Mouse (Mus musculus) Patski (cell line): ENCODE measurements around the gene Yjefn3. TPM values are rescaled to one million over a fixed set of nuclear protein-coding genes. Genes with fewer than 3 reads are reported as not detected.

Experiments
- ATAC-seq: fragments of 100-300 bp; one replicate; pipeline ENCODE4 v1.8.0; 2021
- CTCF ChIA-PET: fragments of 350-600 bp; sonication (Branson Sonifier 250); formaldehyde crosslinking; loops from one replicate; lab custom pipeline; 2022; ENCODE audit warnings: inconsistent platforms; lab: Charles Lee
- POLR2A ChIA-PET: fragments of 350-600 bp; sonication (Branson Sonifier 250); formaldehyde crosslinking; loops from one replicate; lab custom pipeline; 2022; ENCODE audit warnings: antibody characterized with exemption, inconsistent platforms; lab: Charles Lee
- DNase-seq: peaks from one replicate; pipeline ENCODE4 v3.0.0-alpha.2; 2011; ENCODE audit warnings: low read depth, low spot score
- H3K27me3 ChIP-seq: fragments of 371-371 bp; one replicate; pipeline ENCODE4 v1.5.1; 2021
- CTCF ChIP-seq: fragments of 100-300 bp; IDR thresholded peaks from one replicate; pipeline ENCODE4 v1.5.1; 2021
- in situ Hi-C: fragments of 300-500 bp; cut with MboI; formaldehyde crosslinking; loops from 3 replicates; pipeline ENCODE4 v1.11.1; 2018; ENCODE audit warnings: low pct_unique_long_range_greater_than_20kb, mixed read lengths
- polyA plus RNA-seq: library from polyadenylated mRNA; unstranded; gene quantifications from one replicate; pipeline ENCODE4 v1.2.3, GENCODE M21; 2021

Yjefn3 gene
- polyA plus RNA-seq, 1 experiment from 2014 or later = 5.3 TPM

DNA sequence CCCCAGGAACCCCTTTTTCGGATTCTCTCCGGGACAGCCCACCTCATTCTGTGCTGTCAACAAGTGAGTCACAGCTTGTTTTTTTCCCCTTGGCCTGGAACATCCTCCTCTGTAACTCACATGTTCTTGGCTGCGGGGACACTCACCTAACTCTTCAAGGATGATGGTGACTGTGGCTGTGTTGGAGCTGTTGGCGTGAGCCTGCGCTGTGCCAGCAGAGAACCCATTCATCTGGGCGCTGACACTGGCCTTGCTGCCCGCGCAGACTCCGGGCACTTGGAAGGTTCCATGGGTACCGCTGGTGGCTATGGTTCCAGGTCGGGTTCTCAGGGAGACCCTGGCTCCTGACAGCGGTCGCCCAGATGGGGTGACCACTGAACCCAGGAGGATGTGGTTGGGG lies 18.4 kb downstream of the Yjefn3 start:
- TF ChIP-seq CTCF = no peak
- POLR2A ChIA-PET = no interaction called here
- DNase-seq (no peak), ATAC-seq (no peak)
- in situ Hi-C loops = loop anchor here (25.0 kb wide), 1 partner anchor 547 kb away; no protein-coding TSS in a partner anchor
- CTCF ChIA-PET = interaction anchor here (0.7 kb wide), 1 partner anchor 58 kb away, joined by 3 read pairs; no protein-coding TSS in a partner anchor
- peaks cover 3% of the 10 kb centered on the region for H3K27me3 ChIP-seq

DNA sequence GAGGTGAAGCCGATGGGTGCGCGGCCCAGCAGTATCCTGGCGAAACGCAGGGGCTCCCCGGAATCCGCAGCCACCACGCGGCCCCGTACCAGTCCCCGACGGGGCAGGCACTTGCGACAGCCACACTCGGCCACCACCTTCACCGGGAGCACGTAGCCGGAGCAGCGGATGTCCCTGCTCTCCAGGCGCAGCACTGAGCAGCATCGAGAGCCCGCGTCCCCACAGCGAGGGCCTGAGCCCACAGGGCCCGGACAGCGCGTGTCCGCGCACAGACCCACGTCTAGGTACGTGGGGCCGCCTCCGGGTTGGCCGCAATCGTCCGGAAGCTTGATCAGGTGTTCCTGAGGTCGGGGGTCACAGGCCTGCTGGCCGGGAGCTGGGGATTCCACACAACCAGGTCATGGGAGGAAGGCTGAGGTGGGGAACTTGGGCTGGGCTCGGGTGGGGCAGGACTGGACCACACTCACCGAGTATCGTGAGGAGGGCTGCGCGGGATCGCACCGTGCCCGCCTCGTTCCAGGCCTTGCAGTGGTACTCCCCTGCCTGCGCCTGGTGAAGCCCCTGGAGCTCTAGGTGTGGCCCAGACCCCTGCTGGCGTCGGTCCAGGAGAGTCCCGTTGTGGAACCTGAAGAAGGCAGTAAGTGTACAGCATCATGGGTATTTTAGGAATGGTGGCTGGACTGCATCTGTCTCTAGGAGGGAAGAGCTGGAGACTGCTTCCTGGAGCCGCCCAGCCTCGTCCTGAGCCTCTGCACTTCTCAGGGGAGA lies 19.5 kb downstream of the Yjefn3 start:
- in situ Hi-C loops = loop anchor here (25.0 kb wide), 1 partner anchor 546 kb away; no protein-coding TSS in a partner anchor
- POLR2A ChIA-PET = no interaction called here
- peaks cover 3% of the 10 kb centered on the region for H3K27me3 ChIP-seq
- no peak for ATAC-seq
- no peak for DNase-seq
- no peak for TF ChIP-seq CTCF
- CTCF ChIA-PET = no interaction called here

DNA sequence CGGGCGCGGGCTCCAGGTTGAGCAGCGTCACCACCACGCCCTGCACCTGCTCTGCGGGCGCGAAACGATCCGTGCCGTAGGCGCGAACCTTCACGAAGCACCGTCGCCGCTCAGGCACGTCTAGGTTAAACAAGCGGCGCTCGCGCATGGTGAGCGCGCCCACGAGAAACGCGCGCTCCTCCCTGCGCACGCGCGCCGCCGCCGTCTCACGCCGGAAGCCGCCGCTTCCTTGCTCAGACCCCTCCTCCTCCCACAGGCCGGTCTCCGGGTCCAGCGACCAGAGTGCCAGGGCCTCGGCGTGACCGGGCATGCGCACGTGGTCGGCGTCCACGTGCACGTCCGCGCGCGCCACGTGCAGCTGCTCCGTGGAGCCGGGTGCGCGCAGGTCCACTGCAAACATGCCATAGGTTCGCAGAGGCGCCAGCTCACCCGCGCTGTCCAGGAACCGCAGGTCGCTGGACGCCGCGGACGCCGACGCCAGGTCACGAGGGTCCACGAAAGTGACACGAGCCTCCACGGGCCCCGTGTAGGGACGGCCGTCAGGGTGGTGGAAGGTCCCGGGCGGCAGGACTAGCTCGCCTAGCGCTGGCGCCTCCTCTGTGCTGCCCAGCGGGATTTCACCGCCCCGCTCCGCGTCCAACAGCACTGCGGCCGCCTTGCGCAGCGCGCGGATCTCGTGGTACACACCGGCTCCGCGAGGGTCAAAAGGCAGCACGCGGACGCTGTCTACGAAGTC lies 20.3 kb downstream of the Yjefn3 start:
- in situ Hi-C loops = loop anchor here (25.0 kb wide), 1 partner anchor 545 kb away; no protein-coding TSS in a partner anchor
- POLR2A ChIA-PET = no interaction called here
- peaks cover 3% of the 10 kb centered on the region for H3K27me3 ChIP-seq

DNA sequence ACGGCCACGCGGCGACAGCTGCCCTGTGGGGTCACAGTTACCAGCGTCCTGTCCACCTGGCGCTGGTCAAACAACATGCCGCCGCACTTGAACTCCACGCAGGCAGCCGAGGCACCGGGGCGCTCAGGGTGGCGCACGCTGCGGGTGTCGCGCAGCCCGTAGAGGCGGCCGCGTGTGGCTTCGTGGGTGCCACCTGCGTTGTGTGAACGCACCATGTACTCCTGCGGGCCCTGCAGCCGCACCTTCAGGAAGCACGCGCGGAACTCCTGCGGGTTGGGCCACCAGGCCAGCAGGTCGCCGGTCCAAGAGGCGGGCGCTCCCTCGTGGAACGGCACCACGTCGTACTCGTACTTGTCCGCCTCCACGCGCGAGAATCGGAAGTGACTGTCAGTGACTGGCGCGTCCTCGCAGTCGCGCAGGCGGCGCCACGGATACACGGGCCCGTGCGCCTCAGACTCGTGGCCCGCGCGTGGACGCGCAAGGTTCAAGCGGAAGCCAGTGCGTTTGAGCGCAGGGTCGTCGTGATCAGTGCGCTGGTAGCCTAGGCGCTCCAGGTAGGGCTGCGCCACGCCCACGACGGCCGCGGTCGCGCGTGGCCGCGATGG lies 21.1 kb downstream of the Yjefn3 start:
- DNase-seq (no peak), ATAC-seq (no peak)
- H3K27me3 ChIP-seq = peaks cover 3% of the 10 kb centered on the region
- ChIA-PET CTCF (no interaction called here), POLR2A (no interaction called here)
- no peak for TF ChIP-seq CTCF
- in situ Hi-C loops = loop anchor here (25.0 kb wide), 1 partner anchor 544 kb away; no protein-coding TSS in a partner anchor

More for the DNA sequence above, 20.3 kb downstream of the Yjefn3 start:
- ATAC-seq (no peak), DNase-seq (no peak)
- CTCF ChIA-PET = no interaction called here
- TF ChIP-seq CTCF = no peak

DNA sequence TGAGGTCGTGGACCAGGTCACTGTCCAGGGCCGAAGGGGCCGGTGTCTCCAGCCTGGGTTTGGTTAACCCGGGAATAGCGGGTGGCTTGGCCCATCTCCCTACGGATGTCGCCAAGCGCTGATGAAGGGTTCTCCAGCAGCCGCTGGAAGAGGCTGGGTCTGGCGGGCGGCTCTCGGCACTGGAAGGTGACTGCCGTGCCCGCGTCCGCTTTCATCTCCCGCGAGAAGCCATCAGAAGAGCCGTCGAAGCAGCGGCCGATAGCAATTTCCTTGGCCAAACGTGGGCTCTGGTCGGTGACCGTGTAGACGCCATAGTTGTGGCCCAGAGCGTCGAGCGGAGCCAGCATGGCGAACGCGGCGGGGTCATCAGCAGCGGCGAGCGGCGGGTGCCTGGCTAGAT lies 21.7 kb downstream of the Yjefn3 start:
- H3K27me3 ChIP-seq = peaks cover 1% of the 10 kb centered on the region
- no peak for DNase-seq
- no peak for TF ChIP-seq CTCF
- ChIA-PET CTCF (no interaction called here), POLR2A (no interaction called here)
- in situ Hi-C loops = loop anchor here (25.0 kb wide), 1 partner anchor 544 kb away; no protein-coding TSS in a partner anchor
- ATAC-seq = no peak

DNA sequence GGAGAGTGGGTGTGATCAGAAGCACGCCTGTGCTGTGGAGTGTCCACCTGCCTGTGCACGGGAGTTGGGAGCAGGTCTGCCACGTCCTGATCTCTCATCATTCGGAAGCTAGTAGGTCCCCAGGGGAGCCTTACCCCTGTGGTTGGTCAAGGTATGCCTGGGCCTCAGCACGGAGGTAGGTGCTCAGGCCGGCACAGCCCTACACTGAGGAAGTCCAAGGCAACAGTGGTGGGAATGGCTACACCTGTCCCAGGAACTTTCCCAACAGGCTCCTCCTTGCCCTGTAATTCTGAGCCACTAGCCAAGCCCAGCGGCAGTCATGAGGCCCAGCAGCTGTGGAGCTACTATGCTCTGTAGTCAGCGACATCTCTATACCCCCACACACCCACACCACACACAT lies 22.8 kb downstream of the Yjefn3 start:
- POLR2A ChIA-PET = interaction anchor here (1.1 kb wide), 1 partner anchor 14 kb away, joined by 3 read pairs; no protein-coding TSS in a partner anchor
- in situ Hi-C loops = loop anchor here (25.0 kb wide), 1 partner anchor 542 kb away; no protein-coding TSS in a partner anchor
- no peak for TF ChIP-seq CTCF
- no peak for DNase-seq
- H3K27me3 ChIP-seq = no peaks in the 10 kb centered on the region
- CTCF ChIA-PET = no interaction called here
- no peak for ATAC-seq

DNA sequence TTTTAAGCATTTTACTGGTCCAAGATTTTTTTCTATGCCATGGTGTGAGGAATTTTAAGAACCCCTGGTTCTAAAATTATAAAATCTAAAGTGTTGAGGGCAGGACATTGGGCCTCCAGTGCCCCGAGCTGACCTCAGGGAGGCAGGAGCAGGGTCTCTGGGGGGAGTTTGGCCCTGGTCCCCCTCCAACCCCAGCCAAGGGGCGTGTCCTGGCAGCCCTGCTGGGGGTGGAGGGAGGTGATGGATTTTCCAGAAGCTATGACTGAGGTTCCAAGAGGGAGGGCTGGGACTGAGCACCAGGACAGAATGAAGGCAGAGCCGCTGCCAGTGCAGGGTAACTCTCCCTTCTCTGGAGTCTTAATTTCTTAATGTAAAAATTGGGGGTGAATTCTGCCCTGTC lies 24.5 kb downstream of the Yjefn3 start:
- no peaks in the 10 kb centered on the region for H3K27me3 ChIP-seq
- in situ Hi-C loops = loop anchor here (25.0 kb wide), 1 partner anchor 541 kb away; no protein-coding TSS in a partner anchor

DNA sequence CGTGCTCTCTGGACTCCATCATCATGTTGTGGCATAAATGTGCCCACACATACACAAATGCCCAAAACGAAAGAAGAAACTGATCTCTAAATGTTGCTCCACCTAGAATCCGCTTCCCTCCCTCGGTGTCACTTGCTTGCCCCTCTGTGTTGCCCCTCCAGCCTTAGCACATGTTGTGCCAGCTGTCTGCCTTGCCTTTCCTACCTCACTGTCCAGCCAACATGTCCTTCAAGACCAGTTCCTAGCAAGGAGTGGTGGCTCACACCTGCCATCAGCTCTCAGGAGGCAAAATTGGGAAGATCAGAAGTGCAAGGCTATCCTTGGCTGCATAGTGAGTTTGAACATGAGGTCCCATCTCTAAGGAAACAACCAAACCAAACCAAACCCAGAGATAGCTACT lies 25.1 kb downstream of the Yjefn3 start:
- POLR2A ChIA-PET = no interaction called here
- no peaks in the 10 kb centered on the region for H3K27me3 ChIP-seq
- no peak for TF ChIP-seq CTCF
- ATAC-seq (no peak), DNase-seq (no peak)
- CTCF ChIA-PET = no interaction called here
- in situ Hi-C loops = loop anchor here (25.0 kb wide), 1 partner anchor 540 kb away; no protein-coding TSS in a partner anchor

More for the DNA sequence above, 24.5 kb downstream of the Yjefn3 start:
- ChIA-PET POLR2A (no interaction called here), CTCF (no interaction called here)
- ATAC-seq (no peak), DNase-seq (no peak)
- TF ChIP-seq CTCF = no peak

DNA sequence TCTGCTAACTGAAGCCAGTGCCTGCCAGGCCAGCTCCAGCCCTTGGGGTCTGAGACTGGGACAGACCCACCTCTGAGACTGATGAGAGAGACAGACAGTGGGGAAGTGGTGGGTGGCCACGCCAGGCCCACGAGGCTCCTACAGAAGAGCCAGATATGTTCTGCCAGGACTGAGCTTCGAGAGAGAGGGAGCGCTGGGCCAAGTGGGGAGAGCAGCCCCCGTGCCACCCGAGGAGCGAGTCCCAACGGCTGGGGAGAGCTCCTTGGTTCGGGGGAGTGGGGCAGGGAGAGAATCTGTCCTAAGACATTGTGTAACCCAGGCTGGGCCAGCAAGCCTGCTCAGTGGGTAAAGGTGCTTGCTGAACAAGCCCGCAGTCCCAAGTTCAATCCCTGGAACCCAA lies 25.5 kb downstream of the Yjefn3 start:
- POLR2A ChIA-PET = no interaction called here
- no peak for DNase-seq
- no peak for ATAC-seq
- no peak for TF ChIP-seq CTCF
- CTCF ChIA-PET = no interaction called here
- in situ Hi-C loops = loop anchor here (25.0 kb wide), 1 partner anchor 540 kb away; no protein-coding TSS in a partner anchor
- no peaks in the 10 kb centered on the region for H3K27me3 ChIP-seq

DNA sequence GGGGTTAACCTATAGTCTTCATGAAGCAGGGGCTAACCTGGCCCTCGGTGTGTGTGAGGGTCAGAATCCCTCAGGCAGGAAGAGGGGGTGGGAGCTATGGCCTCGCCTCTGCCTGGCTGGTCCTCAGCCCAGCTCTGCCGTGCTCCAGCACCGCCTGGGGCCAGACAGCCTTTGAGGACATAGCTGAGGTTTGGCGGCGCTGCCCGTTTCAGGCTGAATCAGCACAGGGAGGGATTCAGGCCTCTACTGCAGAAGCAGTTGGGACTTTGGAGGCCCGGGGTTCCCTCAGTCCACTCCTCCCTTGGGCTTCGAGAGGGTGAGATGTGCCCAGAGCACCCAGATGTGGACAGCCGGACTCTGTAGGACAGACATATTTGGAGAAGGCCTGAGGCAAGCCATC lies 26.4 kb downstream of the Yjefn3 start:
- no peaks in the 10 kb centered on the region for H3K27me3 ChIP-seq
- DNase-seq (no peak), ATAC-seq (no peak)
- POLR2A ChIA-PET = no interaction called here
- in situ Hi-C loops = loop anchor here (25.0 kb wide), 1 partner anchor 539 kb away; no protein-coding TSS in a partner anchor
- CTCF ChIA-PET = interaction anchor here (1.2 to 1.8 kb wide), 3 partner anchors 14 to 125 kb away, joined by 3 to 8 read pairs (median 7); partner anchors contain the start of gene Pbx4
- TF ChIP-seq CTCF = no peak
